Mouse (Mus musculus) limb, embryonic 15.5 days (tissue): Measurements from ENCODE around the gene Mc3r. TPM values are rescaled to one million over a fixed set of nuclear protein-coding genes. Genes with fewer than 3 reads are reported as not detected.

Source experiments
- polyA plus RNA-seq: library from polyadenylated mRNA; unstranded; fragments of >200 nt; fragmentation: Nextera tagmentation; extraction: Ambion mirVana; gene quantifications from 2 replicates; pipeline ENCODE4 v1.2.1, GENCODE M21; 2015

Gene Mc3r
- polyA plus RNA-seq, 1 experiment from 2014 or later: not detected

Other genes starting within 250 kb of the Mc3r start
- 0.82 and 1.0 TPM in 2 replicates for gene Cbln4, start 205.0 kb upstream of the Mc3r start, polyA plus RNA-seq
- 15.1 and 16.8 TPM in 2 replicates for gene Fam210b, start 97.1 kb downstream of the Mc3r start, polyA plus RNA-seq
- 73.6 and 76.8 TPM in 2 replicates for gene Aurka, start 122.0 kb downstream of the Mc3r start, polyA plus RNA-seq
- gene Cstf1, start 122.2 kb downstream of the Mc3r start, polyA plus RNA-seq: 32.9 and 33.0 TPM in 2 replicates
- 0.33 and 0.46 TPM in 2 replicates for gene Cass4, start 145.3 kb downstream of the Mc3r start, polyA plus RNA-seq
- gene Rtf2, start 192.1 kb downstream of the Mc3r start, polyA plus RNA-seq: 74.7 and 79.9 TPM in 2 replicates
- 1.5 and 1.7 TPM in 2 replicates for gene Gcnt7, start 210.1 kb downstream of the Mc3r start, polyA plus RNA-seq
- gene Fam209, start 224.0 kb downstream of the Mc3r start, polyA plus RNA-seq: 0.22 and 0.45 TPM in 2 replicates